Mouse (Mus musculus) myocyte (in vitro differentiated cells): ENCODE data around the gene Dpy19l3.

Source experiments
- MAX ChIP-seq: IDR thresholded peaks from one replicate; pipeline ENCODE4 v1.6.1; 2011; ENCODE audit warnings: low read depth, mild to moderate bottlenecking, control low read depth
- MYOG ChIP-seq, 3 experiments: IDR thresholded peaks; one replicate each; pipeline ENCODE4 v1.6.1; 2011; ENCODE audit warnings: control low read depth in 2 of 3, low read depth in 2 of 3, mild to moderate bottlenecking in 2 of 3; ENCODE audit not compliant: insufficient read length in 2 of 3, control insufficient read depth in 1 of 3, insufficient read depth in 1 of 3
- TCF12 ChIP-seq: IDR thresholded peaks from one replicate; pipeline ENCODE4 v1.6.1; 2011; ENCODE audit warnings: mild to moderate bottlenecking, control low read depth; ENCODE audit not compliant: poor library complexity, insufficient read depth, severe bottlenecking

DNA sequence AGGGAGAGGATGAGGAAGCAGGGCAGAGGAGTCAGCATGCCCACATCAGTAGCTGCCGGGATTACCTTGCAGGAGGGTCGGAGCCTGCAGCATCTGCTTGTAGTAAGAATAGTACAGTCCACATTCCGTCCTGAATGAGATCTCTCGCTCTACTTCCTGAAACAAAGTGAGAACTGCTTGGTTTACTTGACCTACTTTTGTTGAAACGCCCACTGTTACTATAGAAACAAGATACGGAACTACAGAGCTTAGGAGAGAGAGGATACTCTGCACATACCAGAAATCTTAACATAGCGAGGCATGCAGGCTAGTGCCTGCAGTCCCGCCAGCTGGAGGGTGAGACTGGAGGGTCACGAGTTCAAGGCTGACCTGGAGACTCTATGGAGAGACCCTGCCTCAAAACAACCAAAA lies 24.6 kb downstream of the Dpy19l3 start:
- no peak for TF ChIP-seq TCF12
- TF ChIP-seq MYOG (IDR thresholded peaks at IDR 0.05; ENCODE audit: control insufficient read depth in 1 of 3, insufficient read depth in 1 of 3, insufficient read length in 2 of 3, low read depth in 2 of 3), result no peak
- no peak for TF ChIP-seq MAX
